Mouse (Mus musculus) heart, adult 18-20 months (tissue): ENCODE results near the gene Nf1. TPM values are rescaled to one million over a fixed set of nuclear protein-coding genes. Genes with fewer than 3 reads are reported as not detected.
A peak's percentile ranks its signal among the peaks of the same experiment; 100 is the strongest.

ENCODE experiments used
- DNase-seq, 2 experiments: peaks; one replicate each; pipeline ENCODE4 v3.0.0; 2021 to 2022; ENCODE audit warnings: mixed read lengths in 1 of 2
- total RNA-seq, 2 experiments: library from RNA; stranded (reverse); gene quantifications; 2 replicates each; pipeline ENCODE4 v1.2.3; 2021

The Nf1 gene
- total RNA-seq, 2 experiments from 2014 or later, result 31.3 to 33.6 TPM

DNA sequence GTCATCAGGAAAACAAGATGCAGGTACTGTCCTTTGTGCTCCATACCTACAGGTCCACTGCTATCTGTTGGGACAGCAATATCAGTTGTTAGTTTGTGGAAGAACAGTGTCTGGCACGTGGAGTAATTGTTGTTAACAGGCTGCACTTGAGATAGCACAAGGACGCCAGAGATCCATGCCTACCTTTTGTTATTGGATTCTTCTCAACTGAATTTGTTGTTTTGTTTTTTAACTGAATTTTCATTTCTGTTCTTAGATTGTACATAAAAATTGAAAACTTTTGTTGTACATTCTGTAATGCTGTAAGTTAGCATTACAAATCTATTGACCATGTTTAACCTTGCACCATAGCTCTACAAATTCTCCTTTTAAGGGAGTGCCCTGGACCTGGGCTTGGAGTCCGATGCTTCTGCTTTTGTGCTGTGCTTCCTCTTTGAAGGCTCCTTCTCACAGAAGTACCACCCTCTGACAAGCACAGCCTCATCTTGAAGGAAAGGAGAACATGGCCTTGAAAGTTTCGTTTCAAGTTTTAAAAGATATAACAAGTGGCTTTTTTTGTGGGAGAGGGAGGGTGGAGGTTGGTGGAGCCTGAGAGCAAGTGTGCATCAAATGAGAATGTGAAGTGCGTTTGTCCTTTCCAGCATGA lies 188.4 kb downstream of the Nf1 start:
- DNase-seq, result peak in 1 of 2 experiments; percentile 56

DNA sequence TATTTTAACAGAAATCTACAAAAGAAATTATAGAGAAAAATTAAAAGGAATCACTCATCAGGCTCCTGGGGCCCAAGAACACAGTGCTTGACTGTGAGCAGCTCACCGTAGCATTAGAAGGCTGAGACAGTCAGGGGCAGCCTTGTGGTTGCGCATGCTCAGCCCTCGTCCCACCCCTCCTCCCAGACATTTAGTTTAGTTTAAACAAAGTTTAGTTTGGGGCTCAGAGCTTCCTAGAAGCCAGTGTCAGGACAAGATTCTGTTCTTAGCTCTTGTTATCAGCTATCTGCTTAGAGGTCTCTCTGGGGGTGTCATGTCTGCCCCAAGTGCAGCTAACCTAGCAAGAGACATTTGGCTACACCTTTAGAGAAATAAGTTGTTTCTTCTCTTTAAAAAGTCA lies 189.1 kb downstream of the Nf1 start:
- DNase-seq, result peak in 1 of 2 experiments; percentile 17

DNA sequence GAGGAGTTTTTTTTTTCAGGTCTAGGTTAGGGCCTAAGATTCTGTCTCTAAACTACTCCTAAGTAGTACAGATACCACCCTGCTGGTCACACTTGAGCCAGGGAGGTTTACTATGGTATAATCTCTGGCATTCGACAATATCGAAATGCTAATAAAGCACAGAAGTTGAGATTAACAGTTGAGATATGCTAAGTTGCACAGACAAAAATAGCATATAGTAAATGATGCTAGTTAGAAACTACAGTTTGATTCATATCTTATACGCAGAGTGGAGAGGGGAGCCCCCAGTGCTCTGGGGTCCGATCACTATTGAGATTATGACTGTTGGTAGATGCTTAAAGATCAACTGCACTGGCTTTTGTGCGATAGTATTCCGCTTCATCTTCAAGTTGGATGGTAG lies 189.7 kb downstream of the Nf1 start:
- DNase-seq, result no peak

DNA sequence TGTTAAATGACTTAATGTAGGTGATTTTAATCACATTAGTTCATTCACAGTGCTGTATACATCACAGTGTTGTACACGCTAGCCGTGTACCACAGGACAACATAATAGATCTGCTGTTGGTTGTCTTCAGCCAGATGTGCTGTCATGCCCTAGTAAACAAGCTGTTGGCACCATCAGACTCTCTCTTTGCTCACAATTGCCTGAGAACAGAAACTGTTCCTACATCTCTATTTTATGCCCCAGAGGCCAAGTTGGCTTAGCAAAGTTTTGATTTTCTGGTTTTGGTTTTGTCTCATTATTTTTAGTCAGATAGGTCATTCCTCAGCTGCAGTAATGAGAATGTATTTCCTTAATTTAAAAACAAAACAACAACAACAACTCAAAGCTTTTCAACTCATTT lies 190.2 kb downstream of the Nf1 start:
- no peak for DNase-seq

DNA sequence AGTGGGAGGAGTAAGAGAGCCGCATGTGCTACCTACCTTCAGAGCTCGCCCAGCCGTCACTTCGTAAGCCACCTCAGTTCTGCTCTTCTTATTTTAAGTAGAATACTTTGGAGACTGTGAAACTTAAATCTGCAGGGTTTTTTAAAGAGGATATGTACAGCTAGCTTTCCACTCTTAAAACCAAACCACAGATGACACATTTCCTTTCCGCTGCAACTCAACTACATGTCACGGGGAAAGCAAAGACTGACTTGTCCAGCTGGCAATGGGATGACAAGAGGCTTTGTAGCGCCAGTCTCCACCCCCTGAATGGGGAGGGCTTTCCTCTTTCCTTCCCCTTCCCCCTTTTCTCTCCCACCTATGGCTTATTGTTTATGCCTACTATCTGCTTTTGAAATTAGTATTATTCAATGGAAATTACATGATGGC lies 190.9 kb downstream of the Nf1 start, which contains the start of the genes Evi2 and Evi2a:
Evi2 (minus strand) TSS at position 257 of the 429 bp plus-strand sequence.
Evi2a (minus strand) TSS at position 277 of the 429 bp plus-strand sequence.
- DNase-seq, result peak; percentile 53 to 74

DNA sequence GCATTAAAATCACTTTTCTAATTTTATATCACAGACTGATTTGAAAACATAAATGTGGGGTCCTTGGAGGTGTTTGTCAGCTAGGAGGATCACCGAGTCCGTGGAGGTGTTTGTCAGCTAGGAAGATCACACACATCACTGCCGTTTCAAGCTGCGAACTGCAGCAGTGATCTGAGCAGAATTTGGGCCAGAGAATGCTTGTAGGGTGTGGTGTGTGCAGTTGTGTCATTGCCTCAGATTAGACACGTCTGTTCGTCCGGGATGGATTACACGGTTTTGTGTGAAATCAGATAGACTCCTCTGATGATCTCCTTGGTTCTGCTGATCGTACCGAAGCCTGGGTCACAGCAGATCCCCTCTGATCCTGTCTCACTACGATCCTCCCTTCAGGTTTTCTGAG lies 191.3 kb downstream of the Nf1 start:
- DNase-seq, result peak; percentile 20 to 24

DNA sequence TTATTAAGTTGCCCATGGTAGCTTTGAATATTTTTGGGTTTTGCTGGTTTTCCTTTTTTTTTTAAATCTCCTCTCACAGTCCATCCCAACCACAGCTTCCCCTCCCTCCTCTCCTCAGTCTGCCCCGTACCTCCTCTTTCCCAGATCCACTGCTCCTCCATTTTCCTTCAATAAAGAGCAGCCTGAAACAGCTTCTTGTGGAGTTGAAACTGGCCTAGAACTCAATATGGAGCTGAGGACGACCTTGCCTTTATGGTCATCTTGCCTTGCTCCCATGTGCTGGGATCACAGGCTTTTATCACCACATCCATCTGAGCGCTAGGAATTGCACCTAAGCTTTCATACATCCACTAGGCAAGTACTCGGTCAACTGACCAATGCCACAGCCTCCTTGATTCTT lies 192.0 kb downstream of the Nf1 start:
- DNase-seq, result no peak

DNA sequence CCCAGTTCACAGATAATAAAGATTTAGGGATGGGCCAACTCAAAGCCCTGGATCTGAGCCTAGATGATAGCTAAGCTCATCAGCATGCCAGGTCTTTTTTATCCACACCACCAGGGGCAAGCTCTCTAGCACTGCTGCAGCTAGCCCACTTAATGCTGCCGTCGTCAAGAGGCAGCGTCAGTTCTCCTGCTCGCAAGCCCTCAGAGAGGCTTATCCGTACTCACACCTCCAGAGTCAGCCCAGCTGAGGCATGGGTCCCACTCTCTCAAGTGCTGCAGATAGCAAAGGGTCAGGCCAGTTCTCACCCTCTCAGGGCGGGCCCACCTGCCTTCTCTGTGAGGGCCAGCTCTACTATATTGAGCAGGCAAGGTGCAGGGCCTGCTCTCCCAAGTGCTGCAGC lies 193.8 kb downstream of the Nf1 start:
- no peak for DNase-seq

DNA sequence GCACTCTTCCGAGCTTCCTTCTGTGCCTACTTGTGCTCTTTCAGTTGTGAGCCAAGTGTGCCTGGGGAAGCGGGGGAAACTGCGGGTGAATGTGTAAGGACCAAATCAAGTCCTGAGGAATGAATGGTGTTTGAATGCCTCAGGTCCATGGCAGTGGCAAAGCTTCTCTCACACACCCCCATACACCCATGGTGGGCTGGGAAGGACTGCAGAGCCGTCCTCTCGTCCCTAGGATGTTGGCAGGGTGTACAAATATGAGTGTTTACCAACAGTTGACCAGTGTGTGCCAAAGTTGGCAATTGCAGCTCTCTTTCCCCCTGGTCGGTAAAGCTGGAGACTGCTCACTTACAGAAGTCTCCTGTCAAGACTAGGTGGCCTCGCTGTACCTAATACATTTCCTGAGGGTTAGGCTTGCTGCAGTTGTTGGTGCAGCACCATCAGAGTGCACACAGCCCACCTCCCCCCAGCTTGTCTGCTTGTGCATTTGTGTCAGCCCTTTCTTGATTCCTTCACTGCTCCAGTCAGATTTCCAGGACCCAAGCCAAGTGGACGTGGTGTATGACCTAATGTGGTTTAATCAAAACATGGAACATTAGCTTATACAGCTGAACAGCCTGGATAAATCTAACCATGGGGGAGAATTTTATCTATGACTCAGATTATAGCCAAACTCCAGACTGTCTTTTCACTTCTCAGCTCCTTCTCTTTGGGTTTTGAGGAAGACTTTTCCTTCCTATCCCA lies 194.6 kb downstream of the Nf1 start:
- DNase-seq, result peak; percentile 68 to 71

DNA sequence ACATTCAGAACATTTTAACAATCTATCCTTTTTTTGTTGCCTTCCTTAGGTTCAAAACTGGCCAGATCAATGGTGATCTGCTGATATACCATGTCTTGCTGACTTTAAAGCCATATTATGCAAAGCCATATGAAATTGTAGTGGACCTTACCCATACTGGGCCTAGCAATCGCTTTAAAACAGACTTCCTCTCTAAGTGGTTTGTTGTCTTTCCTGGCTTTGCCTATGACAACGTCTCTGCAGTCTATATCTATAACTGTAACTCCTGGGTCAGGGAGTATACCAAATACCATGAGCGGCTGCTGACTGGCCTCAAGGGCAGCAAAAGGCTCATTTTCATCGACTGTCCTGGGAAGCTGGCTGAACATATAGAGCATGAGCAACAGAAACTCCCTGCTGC lies 196.1 kb downstream of the Nf1 start:
- no peak for DNase-seq

DNA sequence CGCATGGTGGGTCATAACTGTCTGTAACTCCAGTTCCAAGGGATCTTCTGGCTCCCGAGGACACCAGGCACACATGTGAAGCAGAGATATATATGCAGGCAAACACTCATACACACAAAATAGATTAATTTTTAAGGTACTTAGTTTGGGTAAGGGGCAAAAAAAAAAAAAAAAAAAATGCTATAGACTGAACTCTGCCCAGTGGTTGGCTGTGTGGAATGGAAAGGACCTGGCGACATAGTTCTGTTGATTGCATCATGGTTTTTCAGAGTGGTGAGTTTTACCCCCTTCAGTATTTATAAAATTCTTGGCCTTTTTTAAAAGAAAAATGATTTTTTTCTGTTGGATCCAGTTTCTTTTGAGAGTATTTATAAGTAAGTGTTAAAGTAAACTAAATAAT lies 196.8 kb downstream of the Nf1 start:
- no peak for DNase-seq

DNA sequence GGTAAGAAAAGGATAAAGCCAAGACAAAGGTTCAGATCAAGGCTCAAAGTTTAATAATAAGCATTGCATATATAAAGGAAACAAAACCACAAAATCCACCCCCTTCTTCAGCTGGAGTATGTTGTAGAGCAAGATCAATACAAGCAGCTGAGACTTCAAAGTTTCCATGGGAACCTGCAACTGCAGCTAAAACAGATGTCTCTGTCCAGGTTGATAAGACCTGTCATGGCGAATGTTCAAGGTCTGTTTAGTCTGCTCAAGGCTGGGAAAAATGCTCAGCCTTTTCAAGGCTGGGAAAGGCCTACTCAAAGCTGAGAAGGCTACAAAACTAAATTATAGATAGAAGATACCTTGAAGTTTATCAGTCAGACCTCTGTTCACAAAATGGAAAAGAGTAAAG lies 213.1 kb downstream of the Nf1 start:
- no peak for DNase-seq

DNA sequence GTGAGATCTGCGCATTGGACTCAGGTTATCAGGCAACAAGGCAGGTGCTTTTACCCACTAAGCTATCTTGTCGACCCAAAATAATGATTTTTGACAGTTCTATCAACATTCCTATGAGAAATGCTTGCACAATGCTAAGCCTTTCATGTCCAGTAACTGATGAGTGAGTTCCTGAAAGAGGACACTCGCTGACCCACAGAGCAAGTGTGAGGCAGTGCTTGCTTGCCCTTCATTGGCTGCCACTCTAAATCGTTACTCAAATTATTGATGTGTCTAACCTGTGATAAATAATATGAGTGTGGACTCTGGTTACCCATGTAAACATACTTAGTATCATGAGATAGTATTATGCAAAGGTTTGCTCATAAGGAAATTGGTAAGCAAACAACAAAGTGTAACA lies 221.0 kb downstream of the Nf1 start:
- no peak for DNase-seq

DNA sequence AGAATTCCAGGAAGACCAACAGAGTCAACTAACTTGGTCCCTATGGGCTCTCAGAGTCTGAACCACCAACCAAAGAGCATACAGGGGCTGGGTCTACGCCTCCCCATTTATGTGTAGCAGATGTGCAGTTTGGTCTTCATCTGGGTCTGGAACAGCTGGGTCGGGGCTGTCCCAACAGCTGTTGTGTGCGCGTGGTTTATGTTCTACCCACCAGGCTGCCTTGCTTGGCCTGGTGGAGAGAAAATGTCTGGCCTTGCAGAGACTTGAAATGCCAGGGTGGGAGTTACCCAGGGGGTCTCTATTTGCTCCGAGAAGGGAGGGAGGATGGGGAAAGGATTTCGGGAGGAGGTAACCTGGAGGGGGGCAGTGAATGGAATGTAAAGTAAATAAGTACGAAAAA lies 224.0 kb downstream of the Nf1 start:
- DNase-seq, result no peak

DNA sequence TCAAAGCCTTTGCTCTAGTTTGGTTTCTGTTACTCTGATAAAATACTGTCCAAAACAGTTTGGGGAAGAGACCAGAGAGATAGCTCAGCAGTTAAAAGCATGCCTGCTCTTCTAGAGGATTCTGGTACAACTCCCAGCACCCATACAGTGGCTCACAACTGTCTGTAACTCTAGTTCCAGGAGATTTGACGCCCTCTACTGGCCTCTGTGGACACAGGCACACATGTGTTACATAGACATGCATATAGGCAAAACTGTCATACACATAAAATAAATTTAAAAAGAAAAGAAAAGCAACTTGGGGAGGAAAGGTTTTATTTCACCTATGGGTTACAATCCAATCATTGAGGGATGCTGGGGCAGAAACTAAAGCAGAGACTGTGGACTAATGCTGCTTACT lies 227.5 kb downstream of the Nf1 start:
- DNase-seq, result no peak

DNA sequence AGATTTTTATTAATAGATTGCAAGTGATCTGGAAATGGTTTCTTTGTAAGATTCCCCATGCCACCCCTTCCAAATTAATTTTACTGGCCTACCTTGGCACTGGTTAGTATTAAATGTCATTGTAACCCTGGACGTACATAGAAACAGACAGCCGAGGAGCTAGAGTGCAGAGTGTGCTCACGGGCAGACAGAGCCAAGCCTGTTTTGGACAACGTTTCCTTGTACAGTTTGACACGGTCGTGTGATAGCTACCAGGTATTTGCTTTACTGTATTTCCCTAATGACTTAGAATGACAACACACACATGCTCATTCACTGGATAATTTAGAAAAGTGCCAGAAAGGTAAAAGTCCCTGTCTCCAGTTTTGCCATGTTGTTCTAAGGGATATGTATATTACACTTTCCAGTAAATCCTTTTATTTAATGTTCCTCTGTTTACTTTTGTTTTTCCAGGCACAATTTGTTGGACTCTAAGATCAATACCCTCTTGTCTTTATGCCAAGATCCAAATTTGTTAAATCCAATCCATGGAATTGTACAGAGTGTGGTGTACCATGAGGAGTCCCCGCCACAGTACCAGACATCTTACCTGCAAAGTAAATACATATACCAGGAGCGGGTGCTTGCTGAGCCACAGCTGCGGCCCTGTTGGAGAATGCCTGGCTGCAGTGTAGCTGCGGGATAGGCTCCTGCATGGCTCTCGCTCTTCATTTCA lies 228.9 kb downstream of the Nf1 start:
- DNase-seq, result no peak

DNA sequence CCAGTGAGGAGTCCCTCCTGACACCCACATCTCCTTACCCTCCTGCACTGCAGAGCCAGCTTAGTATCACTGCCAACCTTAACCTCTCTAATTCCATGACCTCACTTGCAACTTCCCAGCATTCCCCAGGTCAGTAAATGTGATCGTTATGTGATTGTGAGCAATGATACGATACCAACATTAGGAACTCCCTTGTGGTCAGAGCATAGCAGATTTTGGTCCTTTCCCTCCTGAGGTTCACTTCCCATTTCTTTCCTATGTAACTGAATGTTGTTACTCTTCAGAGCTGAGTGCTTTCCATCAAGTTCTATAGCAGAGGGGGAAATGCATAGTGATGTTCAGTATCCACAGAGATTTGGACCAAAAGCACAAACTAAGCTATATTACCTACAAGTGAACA lies 230.8 kb downstream of the Nf1 start:
- DNase-seq, result no peak

DNA sequence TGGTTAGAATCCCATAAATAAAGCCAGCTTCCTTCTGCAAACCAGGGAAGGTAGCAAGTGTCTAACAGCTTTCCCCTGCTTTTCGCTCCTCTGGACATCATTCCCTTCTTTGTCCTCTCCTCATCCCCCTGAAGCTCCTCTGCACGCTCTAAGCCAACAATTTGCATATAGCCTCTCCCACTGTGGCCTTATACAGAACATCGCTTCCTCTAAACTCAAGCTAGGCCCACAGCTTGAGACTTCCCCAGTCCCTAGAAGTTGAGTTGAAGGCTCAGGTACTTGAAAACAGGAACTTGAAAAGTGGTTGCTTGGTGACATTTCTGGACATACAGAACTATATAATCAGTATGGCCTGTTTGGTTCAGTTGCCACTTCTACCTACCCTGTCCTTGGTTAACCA lies 234.3 kb downstream of the Nf1 start:
- peak in 1 of 2 experiments; percentile 11 for DNase-seq

DNA sequence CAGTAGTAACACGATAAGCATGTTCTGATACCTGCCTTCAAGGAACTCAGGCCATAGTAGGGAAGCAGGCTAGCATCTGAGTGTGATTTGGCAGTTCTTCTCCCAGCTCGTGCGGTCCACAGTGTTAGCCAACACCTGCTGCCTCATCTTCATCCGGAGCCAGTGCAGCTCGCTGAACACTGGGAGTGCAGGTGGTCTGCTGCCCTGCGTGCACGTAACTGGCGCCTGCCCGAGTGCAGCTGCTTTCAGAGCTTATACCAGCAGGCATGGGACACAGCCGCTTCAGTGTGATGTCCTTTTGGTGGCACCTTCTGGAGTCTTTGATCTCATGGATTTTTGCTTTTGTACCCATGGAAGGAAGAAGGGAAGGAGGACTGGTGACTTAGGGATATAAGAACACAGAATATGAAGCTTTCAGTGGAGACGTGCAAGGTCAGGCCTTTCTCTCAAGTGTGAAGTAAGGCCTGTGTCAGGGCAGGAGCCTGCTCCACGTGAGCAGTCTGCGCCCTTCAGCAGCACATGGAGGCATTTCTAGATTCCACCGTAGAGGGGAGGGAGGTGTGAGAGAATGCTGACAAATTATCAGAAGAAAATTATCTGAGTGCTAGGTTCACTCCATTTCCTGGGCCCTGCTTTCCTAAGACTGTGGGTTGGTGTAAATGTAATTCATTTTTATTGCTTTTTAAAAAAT lies 236.0 kb downstream of the Nf1 start:
- no peak for DNase-seq

DNA sequence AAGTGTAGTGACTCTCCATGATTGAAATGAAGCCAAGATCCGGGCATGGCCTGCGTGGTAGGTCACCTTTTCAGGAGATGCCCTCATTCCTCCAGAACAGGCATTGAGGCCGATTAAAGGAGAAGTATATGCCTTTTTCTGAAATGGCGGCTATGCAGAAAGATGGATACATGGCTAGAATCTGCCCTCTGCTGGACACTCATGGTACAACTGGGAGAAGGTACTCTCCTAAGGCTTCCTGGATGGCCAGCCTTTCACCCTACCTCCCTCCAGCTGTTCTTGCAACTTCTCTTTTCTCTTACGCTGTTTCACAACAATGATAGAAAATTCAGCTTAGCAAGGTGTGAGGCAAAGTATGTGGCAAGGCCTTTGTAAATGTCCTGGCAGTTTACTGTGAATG lies 238.2 kb downstream of the Nf1 start:
- peak; percentile 63 to 86 for DNase-seq

DNA sequence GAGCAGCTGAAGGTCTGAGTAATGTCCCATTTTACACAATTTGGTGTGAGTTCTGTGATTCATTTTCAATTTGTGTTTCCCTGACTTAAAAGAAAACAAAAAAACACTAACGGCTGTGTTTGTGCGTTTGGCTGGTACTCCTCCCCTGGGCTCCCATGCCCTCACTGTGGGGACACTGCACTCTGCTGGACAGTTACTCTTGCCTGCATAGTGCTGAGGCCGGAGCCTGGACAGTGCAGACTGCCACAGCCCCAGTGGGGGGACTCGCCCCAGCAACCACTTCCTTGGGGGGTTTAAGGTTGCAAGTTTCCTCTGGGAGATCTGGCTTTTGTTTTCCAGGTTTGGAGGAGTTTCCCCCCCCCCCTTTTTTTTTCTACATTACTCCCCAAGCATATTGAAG lies 241.2 kb downstream of the Nf1 start:
- no peak for DNase-seq

DNA sequence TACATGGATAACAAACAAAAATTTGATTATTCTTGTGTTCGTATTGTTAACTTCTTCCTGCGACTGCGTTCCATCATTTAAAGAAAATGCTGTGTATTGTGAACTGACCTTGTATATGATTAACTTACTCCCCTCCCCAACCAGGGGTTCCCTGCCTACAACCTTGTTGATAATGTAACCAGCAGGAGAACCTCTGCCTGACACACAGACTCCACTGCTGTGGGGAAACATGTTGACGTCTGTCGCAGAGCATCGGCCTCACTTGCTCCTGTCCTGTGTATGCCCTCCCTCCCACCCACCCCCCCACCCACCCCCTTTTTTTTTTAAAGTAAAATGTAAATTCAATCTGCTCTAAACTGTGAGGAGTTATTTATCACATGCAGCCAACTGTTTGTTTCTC lies 241.8 kb downstream of the Nf1 start:
- no peak for DNase-seq

DNA sequence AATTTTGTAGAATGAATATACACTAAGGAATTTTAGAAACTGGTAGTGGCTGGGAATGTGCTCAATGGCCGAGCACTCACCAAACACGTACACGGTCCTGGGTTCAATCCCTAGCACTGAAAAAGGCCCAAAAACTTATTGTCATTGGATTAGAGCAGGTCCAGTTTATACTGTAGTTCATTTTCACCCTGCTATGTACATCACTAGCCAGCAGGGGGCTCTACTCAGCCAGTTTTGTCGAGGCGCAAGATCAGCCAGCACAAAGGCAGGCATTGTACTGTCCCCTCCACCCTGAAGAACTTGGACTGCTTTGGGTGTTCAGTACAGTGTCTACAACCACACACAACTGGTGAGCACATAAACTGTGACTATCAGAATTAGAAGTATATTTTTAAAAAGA lies 244.7 kb downstream of the Nf1 start:
- DNase-seq, result peak; percentile 49 to 76
